Mouse (Mus musculus) forebrain, embryonic 14.5 days (tissue): ENCODE results near the gene Oxgr1. TPM values are rescaled to one million over a fixed set of nuclear protein-coding genes. Genes with fewer than 3 reads are reported as not detected.

Source experiments
- ATAC-seq: fragments of 200-750 bp; cut with Nextera tagmentation; 2 replicates; pipeline ENCODE4 v1.8.0; 2017; ENCODE audit warnings: mild to moderate bottlenecking, moderate library complexity
- DNase-seq: peaks from one replicate; pipeline ENCODE4 v3.0.0-alpha.2; 2015; ENCODE audit warnings: low spot score
- H3K27ac ChIP-seq: fragments of 300-500 bp; sonication (generic); 2 replicates; pipeline ENCODE4 v1.5.1; 2014; ENCODE audit warnings: low read depth, mild to moderate bottlenecking, control low read depth, low read length, moderate library complexity
- H3K27me3 ChIP-seq: fragments of 300-500 bp; sonication (generic); replicated peaks from 2 replicates; pipeline ENCODE4 v1.6.1; 2014; ENCODE audit warnings: low read length, control low read depth, mixed read lengths; ENCODE audit not compliant: control insufficient read depth, insufficient read depth
- H3K36me3 ChIP-seq: fragments of 300-500 bp; sonication (generic); 2 replicates; pipeline ENCODE4 v1.6.1; 2014; ENCODE audit warnings: low read length, control low read depth; ENCODE audit not compliant: control insufficient read depth, insufficient read depth
- H3K4me1 ChIP-seq: fragments of 300-500 bp; sonication (generic); 2 replicates; pipeline ENCODE4 v1.6.1; 2014; ENCODE audit warnings: antibody characterized with exemption, low read length, control low read depth; ENCODE audit not compliant: control insufficient read depth, insufficient read depth
- H3K4me2 ChIP-seq: fragments of 300-500 bp; sonication (generic); 2 replicates; pipeline ENCODE4 v1.6.1; 2014; ENCODE audit warnings: mild to moderate bottlenecking, control low read depth, low read length
- H3K4me3 ChIP-seq: fragments of 300-500 bp; sonication (generic); 2 replicates; pipeline ENCODE4 v1.5.1; 2014; ENCODE audit warnings: low read depth, low read length, control low read depth
- H3K9ac ChIP-seq: fragments of 300-500 bp; sonication (generic); 2 replicates; pipeline ENCODE4 v1.6.1; 2014; ENCODE audit warnings: mild to moderate bottlenecking, low read length, control low read depth, moderate library complexity
- H3K9me3 ChIP-seq: fragments of 300-500 bp; sonication (generic); replicated peaks from 2 replicates; pipeline ENCODE4 v1.6.1; 2016; ENCODE audit warnings: low read length, control low read depth, mixed read lengths; ENCODE audit not compliant: control insufficient read depth
- WGBS: fragments of 180-500 bp; shearing (Covaris S2); extraction: QIAGEN DNeasy Blood & Tissue Kit; methylation state at CpG from one replicate; pipeline ENCODE4 v1.1.7; 2014; 5-methylcytosine and 5-hydroxymethylcytosine counted together
- polyA plus RNA-seq: library from polyadenylated mRNA; unstranded; fragments of >200 nt; fragmentation: Nextera tagmentation; extraction: Ambion mirVana; gene quantifications from 2 replicates; pipeline ENCODE4 v1.2.1, GENCODE M21; 2014

Gene Oxgr1
- not detected in 2 replicates for polyA plus RNA-seq

- H3K4me2 ChIP-seq = no peak within 1 kb of the TSS
- no peaks in the 10 kb centered on the region for H3K9me3 ChIP-seq
- no peaks in the 10 kb centered on the region for H3K27me3 ChIP-seq
- no peak within 1 kb of the TSS for H3K4me3 ChIP-seq
- no peak within 1 kb of the TSS for H3K9ac ChIP-seq
- no peaks in the 10 kb centered on the region for H3K4me1 ChIP-seq
- no peak for ATAC-seq
- 93% methylated on average over 17 of the region's 17 CpGs for WGBS
- H3K27ac ChIP-seq = no peak within 1 kb of the TSS
- DNase-seq = no peak
- H3K36me3 ChIP-seq = no peaks in the 10 kb centered on the region
Observed at GRCm38 (mm10) chr14:120042187-120042820, at the start of gene Oxgr1. Gene Oxgr1, minus strand, starts transcription at chr14:120042435.

- H3K9ac ChIP-seq = no peak overlapping the region
- H3K4me3 ChIP-seq = no peak overlapping the region
- no peaks in the 10 kb centered on the region for H3K9me3 ChIP-seq
- DNase-seq (no peak), ATAC-seq (no peak)
- 84% methylated on average over 1 of the region's 1 CpGs for WGBS
- H3K4me1 ChIP-seq = no peaks in the 10 kb centered on the region
- H3K27me3 ChIP-seq = no peaks in the 10 kb centered on the region
- H3K36me3 ChIP-seq = no peaks in the 10 kb centered on the region
- H3K27ac ChIP-seq = no peak overlapping the region
- H3K4me2 ChIP-seq = no peak overlapping the region
Observed at GRCm38 (mm10) chr14:120090401-120090800, 48.2 kb upstream of the Oxgr1 start.

GRCm38 (mm10) chr14:120089649-120090360 lies 47.6 kb upstream of the Oxgr1 start:
- DNase-seq (no peak), ATAC-seq (no peak)
- H3K4me3 ChIP-seq = no peak overlapping the region
- H3K27me3 ChIP-seq = no peaks in the 10 kb centered on the region
- H3K36me3 ChIP-seq = no peaks in the 10 kb centered on the region
- no peaks in the 10 kb centered on the region for H3K9me3 ChIP-seq
- no peak overlapping the region for H3K9ac ChIP-seq
- no peak overlapping the region for H3K27ac ChIP-seq
- no peak overlapping the region for H3K4me2 ChIP-seq
- 86% methylated on average over 14 of the region's 14 CpGs for WGBS
- H3K4me1 ChIP-seq = no peaks in the 10 kb centered on the region

GRCm38 (mm10) chr14:120089006-120089648 lies 46.9 kb upstream of the Oxgr1 start:
- ATAC-seq = no peak
- Histone ChIP-seq H3K27ac (no peak overlapping the region), H3K27me3 (no peaks in the 10 kb centered on the region), H3K4me2 (no peak overlapping the region), H3K4me3 (no peak overlapping the region), H3K36me3 (no peaks in the 10 kb centered on the region), H3K4me1 (no peaks in the 10 kb centered on the region), H3K9ac (no peak overlapping the region), H3K9me3 (no peaks in the 10 kb centered on the region)
- 77% methylated on average over 7 of the region's 7 CpGs for WGBS
- peak; percentile 22 for DNase-seq

- peak; percentile 23; the same call in 1 of the 2 replicates for ATAC-seq
- DNase-seq = peak; percentile 42
Observed at GRCm38 (mm10) chr14:120084084-120084667, 41.9 kb upstream of the Oxgr1 start.

GRCm38 (mm10) chr14:120076192-120076591 lies 34.0 kb upstream of the Oxgr1 start:
- Histone ChIP-seq H3K27ac (no peak overlapping the region), H3K27me3 (no peaks in the 10 kb centered on the region), H3K36me3 (no peaks in the 10 kb centered on the region), H3K4me1 (no peaks in the 10 kb centered on the region), H3K4me2 (no peak overlapping the region), H3K9me3 (no peaks in the 10 kb centered on the region), H3K9ac (no peak overlapping the region), H3K4me3 (no peak overlapping the region)
- DNase-seq = peak; percentile 76
- peak; percentile 26; the same call in 1 of the 2 replicates for ATAC-seq
- WGBS = 66% methylated on average over 2 of the region's 2 CpGs

More at GRCm38 (mm10) chr14:120084084-120084667, 41.9 kb upstream of the Oxgr1 start:
- no peaks in the 10 kb centered on the region for H3K27me3 ChIP-seq
- no peaks in the 10 kb centered on the region for H3K9me3 ChIP-seq
- no peak overlapping the region for H3K9ac ChIP-seq
- no peak overlapping the region for H3K4me2 ChIP-seq
- no peak overlapping the region for H3K4me3 ChIP-seq
- no peaks in the 10 kb centered on the region for H3K4me1 ChIP-seq
- no peaks in the 10 kb centered on the region for H3K36me3 ChIP-seq
- 88% methylated on average over 9 of the region's 9 CpGs for WGBS
- no peak overlapping the region for H3K27ac ChIP-seq

GRCm38 (mm10) chr14:120075746-120076145 lies 33.5 kb upstream of the Oxgr1 start:
- Histone ChIP-seq H3K27ac (no peak overlapping the region), H3K9ac (no peak overlapping the region), H3K9me3 (no peaks in the 10 kb centered on the region), H3K36me3 (no peaks in the 10 kb centered on the region), H3K4me1 (no peaks in the 10 kb centered on the region), H3K27me3 (no peaks in the 10 kb centered on the region), H3K4me2 (no peak overlapping the region), H3K4me3 (no peak overlapping the region)
- ATAC-seq = no peak
- 88% methylated on average over 5 of the region's 5 CpGs for WGBS
- no peak for DNase-seq

GRCm38 (mm10) chr14:120074231-120074630 lies 32.0 kb upstream of the Oxgr1 start:
- DNase-seq (no peak), ATAC-seq (no peak)
- Histone ChIP-seq H3K4me3 (no peak overlapping the region), H3K27ac (no peak overlapping the region), H3K36me3 (no peaks in the 10 kb centered on the region), H3K9ac (no peak overlapping the region), H3K4me1 (no peaks in the 10 kb centered on the region), H3K27me3 (no peaks in the 10 kb centered on the region), H3K4me2 (no peak overlapping the region), H3K9me3 (no peaks in the 10 kb centered on the region)
